Mouse (Mus musculus) myocyte (in vitro differentiated cells): Measurements from ENCODE around the gene BC049352.

Source experiments
- CEBPB ChIP-seq: IDR thresholded peaks from 2 replicates; pipeline ENCODE4 v1.6.1; 2011; ENCODE audit warnings: mild to moderate bottlenecking, moderate library complexity; ENCODE audit not compliant: poor library complexity, insufficient read depth, severe bottlenecking
- E2F4 ChIP-seq: IDR thresholded peaks from one replicate; pipeline ENCODE4 v1.6.1; 2011; ENCODE audit warnings: mild to moderate bottlenecking, control low read depth, moderate library complexity; ENCODE audit not compliant: insufficient read depth
- MAX ChIP-seq: IDR thresholded peaks from one replicate; pipeline ENCODE4 v1.6.1; 2011; ENCODE audit warnings: low read depth, mild to moderate bottlenecking, control low read depth
- MYOD1 ChIP-seq, 3 experiments: IDR thresholded peaks; one replicate each; pipeline ENCODE4 v1.6.1; 2011; ENCODE audit warnings: control low read depth in 2 of 3, low read depth in 2 of 3, mild to moderate bottlenecking in 2 of 3, moderate library complexity in 1 of 3; ENCODE audit not compliant: insufficient read length in 2 of 3, control insufficient read depth in 1 of 3
- MYOG ChIP-seq, 3 experiments: IDR thresholded peaks; one replicate each; pipeline ENCODE4 v1.6.1; 2011; ENCODE audit warnings: control low read depth in 2 of 3, low read depth in 2 of 3, mild to moderate bottlenecking in 2 of 3; ENCODE audit not compliant: insufficient read length in 2 of 3, control insufficient read depth in 1 of 3, insufficient read depth in 1 of 3
- POLR2A ChIP-seq: IDR thresholded peaks from one replicate; pipeline ENCODE4 v1.6.1; 2011; ENCODE audit warnings: low read depth, mild to moderate bottlenecking, control low read depth, moderate library complexity; ENCODE audit not compliant: insufficient read length
- POLR2AphosphoS2 ChIP-seq: IDR thresholded peaks from one replicate; pipeline ENCODE4 v1.6.1; 2011; ENCODE audit warnings: low read depth, control low read depth; ENCODE audit not compliant: insufficient read length
- REST ChIP-seq: IDR thresholded peaks from one replicate; pipeline ENCODE4 v1.6.1; 2011; ENCODE audit warnings: mild to moderate bottlenecking, control low read depth, moderate library complexity; ENCODE audit not compliant: insufficient read depth, insufficient read length
- SRF ChIP-seq: IDR thresholded peaks from one replicate; pipeline ENCODE4 v1.6.1; 2011; ENCODE audit warnings: low read depth; ENCODE audit not compliant: control insufficient read depth, insufficient read length
- TCF12 ChIP-seq: IDR thresholded peaks from one replicate; pipeline ENCODE4 v1.6.1; 2011; ENCODE audit warnings: mild to moderate bottlenecking, control low read depth; ENCODE audit not compliant: poor library complexity, insufficient read depth, severe bottlenecking
- USF1 ChIP-seq: IDR thresholded peaks from one replicate; pipeline ENCODE4 v1.6.1; 2011; ENCODE audit warnings: low read depth, mild to moderate bottlenecking, control low read depth, moderate library complexity

GRCm38 (mm10) chr9:45229359-45229758, 47.6 kb downstream of the BC049352 start:
- TF ChIP-seq POLR2AphosphoS2 (no peak), MAX (no peak), MYOD1 (IDR thresholded peaks at IDR 0.05; ENCODE audit: control insufficient read depth in 1 of 3, insufficient read length in 2 of 3, low read depth in 2 of 3) (no peak), POLR2A (no peak), REST (no peak), TCF12 (no peak), USF1 (no peak), E2F4 (no peak), MYOG (IDR thresholded peaks at IDR 0.05; ENCODE audit: control insufficient read depth in 1 of 3, insufficient read depth in 1 of 3, insufficient read length in 2 of 3, low read depth in 2 of 3) (no peak), SRF (no peak), CEBPB (no peak)
